Mouse (Mus musculus) hindbrain, embryonic 11.5 days (tissue): ENCODE measurements at regions not wholly inside any gene's neighbourhood (a gene's known extent, or its start where the extent isn't known, plus 50 kb on each side); places are given as distances from the start of the nearest gene placed in this dataset.

Source experiments
- ATAC-seq: fragments of 200-750 bp; cut with Nextera tagmentation; 2 replicates; pipeline ENCODE4 v1.8.0; 2017; ENCODE audit warnings: mild to moderate bottlenecking, moderate TSS enrichment, moderate library complexity; ENCODE audit not compliant: low FRiP score
- DNase-seq: peaks from one replicate; pipeline ENCODE4 v3.0.0-alpha.2; 2015; ENCODE audit warnings: low spot score
- H3K27ac ChIP-seq: fragments of 300-500 bp; sonication (generic); 2 replicates; pipeline ENCODE4 v1.5.1; 2014; ENCODE audit warnings: mild to moderate bottlenecking, low read depth, low read length
- H3K27me3 ChIP-seq: fragments of 300-500 bp; sonication (generic); 2 replicates; pipeline ENCODE4 v1.6.1; 2014; ENCODE audit warnings: mild to moderate bottlenecking, low read length, moderate library complexity, mixed read lengths; ENCODE audit not compliant: control insufficient read depth, insufficient read depth
- H3K36me3 ChIP-seq: fragments of 300-500 bp; sonication (generic); 2 replicates; pipeline ENCODE4 v1.6.1; 2014; ENCODE audit warnings: mild to moderate bottlenecking, low read length, moderate library complexity, mixed read lengths; ENCODE audit not compliant: control insufficient read depth, insufficient read depth
- H3K4me1 ChIP-seq: fragments of 300-500 bp; sonication (generic); replicated peaks from 2 replicates; pipeline ENCODE4 v1.6.1; 2014; ENCODE audit warnings: low read length, mixed read lengths; ENCODE audit not compliant: control insufficient read depth, insufficient read depth
- H3K4me2 ChIP-seq: fragments of 300-500 bp; sonication (generic); replicated peaks from 2 replicates; pipeline ENCODE4 v1.6.1; 2014; ENCODE audit warnings: mild to moderate bottlenecking, low read depth, low read length
- H3K4me3 ChIP-seq: fragments of 300-500 bp; sonication (generic); 2 replicates; pipeline ENCODE4 v1.5.1; 2014; ENCODE audit warnings: low read depth, low read length
- H3K9ac ChIP-seq: fragments of 300-500 bp; sonication (generic); 2 replicates; pipeline ENCODE4 v1.6.1; 2014; ENCODE audit warnings: low read depth, low read length
- H3K9me3 ChIP-seq: fragments of 300-500 bp; sonication (generic); 2 replicates; pipeline ENCODE4 v1.6.1; 2016; ENCODE audit warnings: low read length; ENCODE audit not compliant: control insufficient read depth
- WGBS: fragments of 180-500 bp; shearing (Covaris S2); extraction: QIAGEN DNeasy Blood & Tissue Kit; methylation state at CpG from one replicate; pipeline ENCODE4 v1.1.7; 2014; 5-methylcytosine and 5-hydroxymethylcytosine counted together

DNA sequence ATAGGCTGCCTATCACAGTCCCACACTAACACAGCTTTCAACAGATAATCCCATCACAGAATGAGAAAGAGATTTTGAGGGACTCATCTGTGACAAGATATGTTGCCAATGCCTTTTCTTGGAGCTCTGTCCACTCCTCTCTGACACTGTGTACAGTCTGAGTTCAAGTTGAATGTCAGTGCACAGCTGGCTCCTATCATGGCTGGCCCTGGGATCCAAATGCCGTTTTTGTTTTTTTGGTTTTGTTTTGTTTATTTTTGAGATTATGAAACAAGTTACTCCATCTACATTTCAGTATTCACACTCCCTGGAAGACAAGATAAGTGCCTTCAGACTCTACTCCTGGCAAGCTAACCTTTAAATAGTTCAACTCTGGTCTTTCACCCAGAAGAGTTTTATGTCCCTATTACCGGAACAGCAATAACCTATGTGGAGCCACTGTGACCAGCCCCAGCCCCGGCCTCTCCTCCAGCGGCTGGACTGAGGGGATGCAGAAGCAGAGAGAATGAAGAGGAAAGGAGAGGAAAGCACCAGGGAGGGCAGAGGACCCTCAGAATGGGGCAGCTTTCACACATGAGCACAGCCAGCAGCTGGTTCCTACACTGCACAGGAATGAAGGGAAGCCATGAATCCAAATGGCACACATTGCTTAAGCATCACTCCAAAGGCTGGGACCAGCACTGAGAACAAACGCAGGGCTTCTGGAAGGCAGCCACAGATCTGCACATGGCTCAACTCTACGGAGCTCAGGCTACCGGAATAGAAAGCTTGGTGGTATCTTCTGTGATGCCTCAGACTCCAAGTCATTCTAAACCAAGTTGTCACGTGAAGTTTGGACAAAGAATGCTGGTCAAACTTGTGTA lies 99.9 kb upstream of the Nsun2 start:
- peaks cover 3% of the 10 kb centered on the region; the same call in 1 of the 2 replicates for H3K4me1 ChIP-seq
- H3K27me3 ChIP-seq = no peaks in the 10 kb centered on the region
- no peak overlapping the region for H3K4me3 ChIP-seq
- WGBS = 91% methylated on average over 8 of the region's 8 CpGs
- H3K27ac ChIP-seq = no peak overlapping the region
- no peak for DNase-seq
- H3K4me2 ChIP-seq = no peak overlapping the region
- no peak for ATAC-seq
- no peaks in the 10 kb centered on the region for H3K36me3 ChIP-seq
- no peak overlapping the region for H3K9ac ChIP-seq
- no peaks in the 10 kb centered on the region for H3K9me3 ChIP-seq

- ATAC-seq (no peak), DNase-seq (no peak)
- WGBS = 91% methylated on average over 9 of the region's 9 CpGs
These were observed 94.1 kb upstream of the Nsun2 start for GRCm38 (mm10) chr13:69439486-69439885.

GRCm38 (mm10) chr13:69441798-69442197 lies 91.7 kb upstream of the Nsun2 start:
- Histone ChIP-seq H3K27ac (no peak overlapping the region), H3K9me3 (no peaks in the 10 kb centered on the region), H3K27me3 (no peaks in the 10 kb centered on the region), H3K36me3 (no peaks in the 10 kb centered on the region), H3K4me2 (no peak overlapping the region), H3K4me3 (no peak overlapping the region), H3K9ac (no peak overlapping the region), H3K4me1 (no peaks in the 10 kb centered on the region)
- WGBS = 75% methylated on average over 1 of the region's 1 CpGs
- 0 out of 2 replicates have a peak, but pooled peaks have one; percentile 33 for ATAC-seq
- no peak for DNase-seq

More at GRCm38 (mm10) chr13:69439486-69439885, 94.1 kb upstream of the Nsun2 start:
- no peak overlapping the region for H3K27ac ChIP-seq
- no peaks in the 10 kb centered on the region for H3K36me3 ChIP-seq
- H3K9me3 ChIP-seq = no peaks in the 10 kb centered on the region
- H3K4me2 ChIP-seq = no peak overlapping the region
- H3K9ac ChIP-seq = no peak overlapping the region
- no peak overlapping the region for H3K4me3 ChIP-seq
- H3K4me1 ChIP-seq = no peaks in the 10 kb centered on the region
- H3K27me3 ChIP-seq = no peaks in the 10 kb centered on the region

DNA sequence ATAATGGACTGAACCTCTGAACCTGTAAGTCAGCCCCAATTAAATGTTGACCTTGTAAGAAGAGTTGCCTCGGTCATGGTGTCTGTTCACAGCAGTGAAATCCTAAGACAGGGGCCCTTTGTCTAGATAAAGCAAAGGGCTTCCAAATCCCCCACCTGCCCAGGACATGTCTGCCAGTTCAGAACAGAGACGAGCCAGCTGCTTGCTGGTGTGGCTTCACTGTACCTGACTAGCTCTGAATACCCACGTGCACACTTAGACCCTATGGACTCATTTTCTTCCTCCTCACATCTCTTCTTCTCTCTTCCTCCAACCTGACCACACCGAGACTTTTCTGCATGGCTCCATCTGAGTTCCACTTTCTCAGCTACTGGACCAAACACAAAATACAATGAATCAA lies 87.9 kb upstream of the Nsun2 start:
- no peak overlapping the region for H3K4me3 ChIP-seq
- no peak overlapping the region for H3K9ac ChIP-seq
- H3K27me3 ChIP-seq = no peaks in the 10 kb centered on the region
- H3K9me3 ChIP-seq = no peaks in the 10 kb centered on the region
- H3K4me2 ChIP-seq = no peak overlapping the region
- no peak overlapping the region for H3K27ac ChIP-seq
- ATAC-seq = no peak
- H3K4me1 ChIP-seq = no peaks in the 10 kb centered on the region
- WGBS = 88% methylated on average over 4 of the region's 4 CpGs
- H3K36me3 ChIP-seq = no peaks in the 10 kb centered on the region
- no peak for DNase-seq
